Mouse (Mus musculus): ENCODE results near the gene Tbc1d9b. TPM values are rescaled to one million over a fixed set of nuclear protein-coding genes. Genes with fewer than 3 reads are reported as not detected.

Gene Tbc1d9b
- polyA plus RNA-seq, 1 experiment: 58.7 TPM

GRCm38 (mm10) chr11:50134136-50134859 lies 3.1 kb downstream of the Tbc1d9b start:
- Histone ChIP-seq H3K27me3 (ENCODE audit: control insufficient read depth, insufficient read depth, low read length) (no peaks in the 10 kb centered on the region), H3K4me3 (ENCODE audit: control insufficient read depth, insufficient read depth, low read length) (no peak overlapping the region), H3K36me3 (ENCODE audit: control insufficient read depth, insufficient read depth, low read length) (peaks cover 5% of the 10 kb centered on the region), H3K4me1 (replicated peaks; ENCODE audit: control insufficient read depth, insufficient read depth, low read length) (peaks cover 18% of the 10 kb centered on the region), H3K27ac (ENCODE audit: control insufficient read depth, insufficient read depth, low read length) (peak overlapping the region; percentile 20; the same call in 1 of the 2 replicates)
- WGBS: 17% methylated on average over 10 of the region's 10 CpGs
- DNase-seq: no peak
- TF ChIP-seq CTCF (IDR thresholded peaks at IDR 0.05; ENCODE audit: borderline replicate concordance, control insufficient read depth, extremely low read depth, insufficient read depth, low read length, poor library complexity) (no peak), POLR2A (IDR thresholded peaks at IDR 0.05; ENCODE audit: control insufficient read depth, extremely low read depth, insufficient read depth, low read length, poor library complexity) (no peak)

GRCm38 (mm10) chr11:50138206-50138822 lies 7.1 kb downstream of the Tbc1d9b start:
- DNase-seq: no peak
- Histone ChIP-seq H3K4me1 (replicated peaks; ENCODE audit: control insufficient read depth, insufficient read depth, low read length) (peaks cover 4% of the 10 kb centered on the region), H3K27me3 (ENCODE audit: control insufficient read depth, insufficient read depth, low read length) (no peaks in the 10 kb centered on the region), H3K27ac (ENCODE audit: control insufficient read depth, insufficient read depth, low read length) (no peak overlapping the region), H3K4me3 (ENCODE audit: control insufficient read depth, insufficient read depth, low read length) (no peak overlapping the region), H3K36me3 (ENCODE audit: control insufficient read depth, insufficient read depth, low read length) (peaks cover 32% of the 10 kb centered on the region)
- TF ChIP-seq POLR2A (IDR thresholded peaks at IDR 0.05; ENCODE audit: control insufficient read depth, extremely low read depth, insufficient read depth, low read length, poor library complexity) (no peak), CTCF (IDR thresholded peaks at IDR 0.05; ENCODE audit: borderline replicate concordance, control insufficient read depth, extremely low read depth, insufficient read depth, low read length, poor library complexity) (no peak)
- 79% methylated on average over 10 of the region's 10 CpGs for WGBS

- no peak overlapping the region for H3K4me3 ChIP-seq (ENCODE audit: control insufficient read depth, insufficient read depth, low read length)
- H3K27me3 ChIP-seq (ENCODE audit: control insufficient read depth, insufficient read depth, low read length): no peaks in the 10 kb centered on the region
- TF ChIP-seq POLR2A (IDR thresholded peaks at IDR 0.05; ENCODE audit: control insufficient read depth, extremely low read depth, insufficient read depth, low read length, poor library complexity) (no peak), CTCF (IDR thresholded peaks at IDR 0.05; ENCODE audit: borderline replicate concordance, control insufficient read depth, extremely low read depth, insufficient read depth, low read length, poor library complexity) (no peak)
- 95% methylated on average over 7 of the region's 7 CpGs for WGBS
- no peak for DNase-seq
- H3K36me3 ChIP-seq (ENCODE audit: control insufficient read depth, insufficient read depth, low read length): peaks cover 32% of the 10 kb centered on the region
- no peak overlapping the region for H3K27ac ChIP-seq (ENCODE audit: control insufficient read depth, insufficient read depth, low read length)
- H3K4me1 ChIP-seq (replicated peaks; ENCODE audit: control insufficient read depth, insufficient read depth, low read length): no peaks in the 10 kb centered on the region
Measured at GRCm38 (mm10) chr11:50139571-50139970, 8.4 kb downstream of the Tbc1d9b start.

DNA sequence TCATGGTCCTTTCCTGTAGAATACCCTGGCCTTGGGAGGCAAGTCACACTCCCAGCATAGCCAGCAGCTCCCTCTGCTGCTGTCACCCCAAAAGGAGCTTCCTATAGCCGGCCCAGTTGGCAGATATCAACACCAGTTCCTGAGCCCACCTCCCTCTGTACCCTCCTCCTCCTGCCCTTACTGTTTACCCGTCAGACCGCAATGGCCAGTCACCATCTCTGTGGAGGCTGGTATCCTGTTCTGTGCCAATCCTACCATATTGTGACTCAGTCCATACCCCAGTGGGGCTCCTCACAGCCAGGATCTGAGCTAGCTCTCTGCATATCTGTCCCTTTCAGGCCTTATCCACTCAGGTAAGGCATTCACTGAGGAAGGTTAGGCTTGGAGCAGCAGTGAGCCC lies 14.3 kb downstream of the Tbc1d9b start:
- no peak for TF ChIP-seq POLR2A (IDR thresholded peaks at IDR 0.05; ENCODE audit: control insufficient read depth, extremely low read depth, insufficient read depth, low read length, poor library complexity)
- no peak for TF ChIP-seq CTCF (IDR thresholded peaks at IDR 0.05; ENCODE audit: borderline replicate concordance, control insufficient read depth, extremely low read depth, insufficient read depth, low read length, poor library complexity)
- Histone ChIP-seq H3K4me3 (ENCODE audit: control insufficient read depth, insufficient read depth, low read length) (no peak overlapping the region), H3K27me3 (ENCODE audit: control insufficient read depth, insufficient read depth, low read length) (no peaks in the 10 kb centered on the region), H3K4me1 (replicated peaks; ENCODE audit: control insufficient read depth, insufficient read depth, low read length) (no peaks in the 10 kb centered on the region), H3K36me3 (ENCODE audit: control insufficient read depth, insufficient read depth, low read length) (peaks cover 64% of the 10 kb centered on the region), H3K27ac (ENCODE audit: control insufficient read depth, insufficient read depth, low read length) (no peak overlapping the region)
- WGBS: 95% methylated on average over 3 of the region's 3 CpGs
- DNase-seq: no peak

- no peak for DNase-seq
- 97% methylated on average over 13 of the region's 13 CpGs for WGBS
- H3K27me3 ChIP-seq (ENCODE audit: control insufficient read depth, insufficient read depth, low read length): no peaks in the 10 kb centered on the region
- no peaks in the 10 kb centered on the region for H3K4me1 ChIP-seq (replicated peaks; ENCODE audit: control insufficient read depth, insufficient read depth, low read length)
- peaks cover 61% of the 10 kb centered on the region for H3K36me3 ChIP-seq (ENCODE audit: control insufficient read depth, insufficient read depth, low read length)
- no peak overlapping the region for H3K27ac ChIP-seq (ENCODE audit: control insufficient read depth, insufficient read depth, low read length)
- TF ChIP-seq CTCF (IDR thresholded peaks at IDR 0.05; ENCODE audit: borderline replicate concordance, control insufficient read depth, extremely low read depth, insufficient read depth, low read length, poor library complexity) (no peak), POLR2A (IDR thresholded peaks at IDR 0.05; ENCODE audit: control insufficient read depth, extremely low read depth, insufficient read depth, low read length, poor library complexity) (no peak)
- no peak overlapping the region for H3K4me3 ChIP-seq (ENCODE audit: control insufficient read depth, insufficient read depth, low read length)
Measured at GRCm38 (mm10) chr11:50146121-50146520, 14.9 kb downstream of the Tbc1d9b start.

GRCm38 (mm10) chr11:50147267-50147957 lies 16.2 kb downstream of the Tbc1d9b start:
- Histone ChIP-seq H3K36me3 (ENCODE audit: control insufficient read depth, insufficient read depth, low read length) (peaks cover 61% of the 10 kb centered on the region), H3K27ac (ENCODE audit: control insufficient read depth, insufficient read depth, low read length) (no peak overlapping the region), H3K4me1 (replicated peaks; ENCODE audit: control insufficient read depth, insufficient read depth, low read length) (no peaks in the 10 kb centered on the region), H3K4me3 (ENCODE audit: control insufficient read depth, insufficient read depth, low read length) (no peak overlapping the region), H3K27me3 (ENCODE audit: control insufficient read depth, insufficient read depth, low read length) (no peaks in the 10 kb centered on the region)
- 86% methylated on average over 9 of the region's 9 CpGs for WGBS
- no peak for DNase-seq
- no peak for TF ChIP-seq POLR2A (IDR thresholded peaks at IDR 0.05; ENCODE audit: control insufficient read depth, extremely low read depth, insufficient read depth, low read length, poor library complexity)
- TF ChIP-seq CTCF (IDR thresholded peaks at IDR 0.05; ENCODE audit: borderline replicate concordance, control insufficient read depth, extremely low read depth, insufficient read depth, low read length, poor library complexity): no peak
